Mouse (Mus musculus): ENCODE data around the gene Eif2ak4.

GRCm38 (mm10) chr2:118523163-118523730 is 134.8 kb downstream of the Eif2ak4 start:
- TF ChIP-seq CTCF (IDR thresholded peaks at IDR 0.05; ENCODE audit: low read depth), result no peak
- no peak for TF ChIP-seq EP300 (IDR thresholded peaks at IDR 0.05; ENCODE audit: low read depth)

Measured in liver, embryonic 14.5 days (tissue).